Mouse (Mus musculus): ENCODE data around the gene Tpte. TPM values are rescaled to one million over a fixed set of nuclear protein-coding genes. Genes with fewer than 3 reads are reported as not detected.

The Tpte gene
- total RNA-seq, 1 experiment from 2014 or later, result not detected

GRCm38 (mm10) chr8:22405733-22406132 lies 122.5 kb downstream of the Tpte start:
- ATAC-seq (replicated peaks in 1 of 2; ENCODE audit: insufficient read depth in 1 of 2, low FRiP score in 2 of 2, low TSS enrichment in 1 of 2, low read depth in 1 of 2, poor library complexity in 2 of 2, severe bottlenecking in 2 of 2), result peak; percentile 96 to 98

GRCm38 (mm10) chr8:22410688-22411281 lies 127.5 kb downstream of the Tpte start:
- peak; percentile 30 to 61; a peak in 3 of 4 replicates for ATAC-seq (replicated peaks in 1 of 2; ENCODE audit: insufficient read depth in 1 of 2, low FRiP score in 2 of 2, low TSS enrichment in 1 of 2, low read depth in 1 of 2, poor library complexity in 2 of 2, severe bottlenecking in 2 of 2)

- peak; percentile 81 to 85 for ATAC-seq (replicated peaks in 1 of 2; ENCODE audit: insufficient read depth in 1 of 2, low FRiP score in 2 of 2, low TSS enrichment in 1 of 2, low read depth in 1 of 2, poor library complexity in 2 of 2, severe bottlenecking in 2 of 2)
Measured at GRCm38 (mm10) chr8:22411282-22411702, 128.1 kb downstream of the Tpte start, which contains the start of gene Mrps31. TSS of gene Mrps31 (plus strand) at chr8:22411361.

GRCm38 (mm10) chr8:22411971-22412370 lies 128.7 kb downstream of the Tpte start:
- ATAC-seq (replicated peaks in 1 of 2; ENCODE audit: insufficient read depth in 1 of 2, low FRiP score in 2 of 2, low TSS enrichment in 1 of 2, low read depth in 1 of 2, poor library complexity in 2 of 2, severe bottlenecking in 2 of 2), result no peak

Other genes starting within 250 kb of the Tpte start
- gene Atp7b, start 223.1 kb upstream of the Tpte start, total RNA-seq (2017), result 1.4 and 3.9 TPM in 2 replicates
- gene Alg11, start 222.7 kb upstream of the Tpte start, total RNA-seq (2017), result 11.9 and 17.9 TPM in 2 replicates
- gene Nek5, start 158.4 kb upstream of the Tpte start, total RNA-seq (2017), result not detected in 2 replicates
- gene Nek3, start 117.0 kb upstream of the Tpte start, total RNA-seq (2017), result 3.7 and 5.1 TPM in 2 replicates
- gene Ckap2, start 97.6 kb upstream of the Tpte start, total RNA-seq (2017), result 40.8 and 50.3 TPM in 2 replicates
- 55.0 and 68.1 TPM in 2 replicates for gene Vps36, start 90.6 kb upstream of the Tpte start, total RNA-seq (2017)
- gene Thsd1, start 56.1 kb upstream of the Tpte start, total RNA-seq (2017), result 12.0 and 17.0 TPM in 2 replicates
- 14.4 and 15.3 TPM in 2 replicates for gene Slc25a15, start 115.2 kb downstream of the Tpte start, total RNA-seq (2017)
- gene Mrps31, start 127.9 kb downstream of the Tpte start, total RNA-seq (2017), result 23.8 and 31.4 TPM in 2 replicates

Measured in hematopoietic stem cell, adult 5-6 weeks (primary cell).